28 mouse cellular contexts compared by ENCODE assay signal in the genomic region with DNA sequence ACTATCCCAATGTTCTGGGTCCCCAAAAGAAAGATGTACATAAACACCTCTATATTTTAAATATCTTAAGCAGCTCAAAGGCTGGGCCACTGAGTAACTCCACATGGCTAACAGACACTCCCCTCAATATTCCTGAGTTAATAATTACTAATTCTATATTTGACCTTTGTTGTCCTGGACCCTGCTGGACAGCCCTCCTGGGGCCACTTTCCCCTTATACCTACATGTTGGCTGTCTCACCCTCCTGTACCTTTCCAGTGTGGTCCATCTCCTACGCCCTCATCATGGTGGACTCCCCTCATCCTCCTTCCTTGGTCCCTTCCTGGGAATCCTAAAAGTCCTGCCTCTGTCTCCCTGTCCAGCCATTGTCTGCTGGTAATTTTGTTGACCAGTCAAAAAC.
"Had no signal": no experiment of that assay in that cellular context is flagged by ENCODE, and none has a peak within 500 bp of the region (broad histone marks: within the 10 kb centered on the region; RNA-seq: fewer than 3 reads in every experiment).

No protein-coding gene starts in this region.

- H3K27me3 ChIP-seq: embryonic facial prominence, embryonic 12.5 days; embryonic facial prominence, embryonic 13.5 days; embryonic facial prominence, embryonic 15.5 days; forebrain, embryonic 12.5 days; forebrain, embryonic 13.5 days; forebrain, embryonic 15.5 days had no signal

- H3K4me1 ChIP-seq: forebrain, embryonic 15.5 days had no signal

- ATAC-seq: forebrain, embryonic 13.5 days; forebrain, embryonic 14.5 days; forebrain, embryonic 15.5 days; forebrain, embryonic 16.5 days; forebrain, postnatal 0 days had no signal

- DNase-seq: cerebellum, adult 18-20 months; cerebellum, adult 2 months; cerebellum, adult 8-10 months; cerebellum, adult 9-10 months; cerebellum, adult 9-11 months; cerebellum, postnatal 10 days; cerebellum, postnatal 14 days; cerebellum, postnatal 25 days; cerebellum, postnatal 36 days; embryo, embryonic 11 days; forebrain, postnatal 0 days; gastrocnemius, adult 2 months; gastrocnemius, postnatal 10 days; gastrocnemius, postnatal 14 days; gastrocnemius, postnatal 25 days; gastrocnemius, postnatal 36 days; heart, adult 11 months had no signal

- H3K9me3 ChIP-seq: embryonic facial prominence, embryonic 10.5 days; embryonic facial prominence, embryonic 12.5 days; embryonic facial prominence, embryonic 13.5 days; embryonic facial prominence, embryonic 15.5 days; forebrain, embryonic 10.5 days; forebrain, embryonic 12.5 days; forebrain, embryonic 13.5 days; forebrain, embryonic 15.5 days had no signal

- H3K9ac ChIP-seq: embryonic facial prominence, embryonic 12.5 days; embryonic facial prominence, embryonic 13.5 days; embryonic facial prominence, embryonic 15.5 days; forebrain, embryonic 12.5 days; forebrain, embryonic 13.5 days; forebrain, embryonic 15.5 days; forebrain, postnatal 0 days had no signal

- H3K36me3 ChIP-seq: embryonic facial prominence, embryonic 10.5 days; embryonic facial prominence, embryonic 12.5 days; embryonic facial prominence, embryonic 13.5 days; embryonic facial prominence, embryonic 15.5 days; forebrain, embryonic 10.5 days; forebrain, embryonic 12.5 days; forebrain, embryonic 15.5 days had no signal

- H3K27ac ChIP-seq: embryonic facial prominence, embryonic 10.5 days; embryonic facial prominence, embryonic 12.5 days; embryonic facial prominence, embryonic 13.5 days; embryonic facial prominence, embryonic 15.5 days; forebrain, embryonic 10.5 days; forebrain, embryonic 12.5 days; forebrain, embryonic 13.5 days; forebrain, embryonic 15.5 days; gastrocnemius, adult 2 months had no signal

- H3K4me2 ChIP-seq: embryonic facial prominence, embryonic 12.5 days; embryonic facial prominence, embryonic 13.5 days; embryonic facial prominence, embryonic 15.5 days; forebrain, embryonic 12.5 days; forebrain, embryonic 13.5 days; forebrain, embryonic 15.5 days had no signal

- H3K4me3 ChIP-seq: embryonic facial prominence, embryonic 10.5 days; embryonic facial prominence, embryonic 12.5 days; embryonic facial prominence, embryonic 13.5 days; embryonic facial prominence, embryonic 15.5 days; erythroblast, embryonic 14.5 days; forebrain, embryonic 10.5 days; forebrain, embryonic 12.5 days; forebrain, embryonic 13.5 days; forebrain, embryonic 15.5 days; gastrocnemius, adult 2 months had no signal
